Mouse (Mus musculus) stomach, embryonic 14.5 days (tissue): ENCODE measurements around the gene Nfe2. TPM values are rescaled to one million over a fixed set of nuclear protein-coding genes. Genes with fewer than 3 reads are reported as not detected.
A peak's percentile ranks its signal among the peaks of the same experiment; 100 is the strongest.
"Not testable (repeated sequence)": the region's sequence is repeated elsewhere in the genome, so short reads cannot be mapped to it uniquely, and the experiment has no call there.

ENCODE experiments used
- ATAC-seq: fragments of 200-750 bp; cut with Nextera tagmentation; 2 replicates; pipeline ENCODE4 v1.8.0; 2017; ENCODE audit warnings: low read depth, moderate TSS enrichment; ENCODE audit not compliant: insufficient number of reproducible peaks, insufficient read depth, low FRiP score
- H3K27ac ChIP-seq: fragments of 300-500 bp; sonication (generic); 2 replicates; pipeline ENCODE4 v1.5.1; 2014; ENCODE audit warnings: mild to moderate bottlenecking, low read length, moderate library complexity, mixed read lengths
- H3K27me3 ChIP-seq: fragments of 300-500 bp; sonication (generic); 2 replicates; pipeline ENCODE4 v1.6.1; 2014; ENCODE audit warnings: low read length, control low read depth, mixed read lengths; ENCODE audit not compliant: control insufficient read depth, insufficient read depth
- H3K36me3 ChIP-seq: fragments of 300-500 bp; sonication (generic); 2 replicates; pipeline ENCODE4 v1.6.1; 2014; ENCODE audit warnings: mild to moderate bottlenecking, control low read depth, low read length, moderate library complexity, mixed read lengths; ENCODE audit not compliant: control insufficient read depth, insufficient read depth
- H3K4me1 ChIP-seq: fragments of 300-500 bp; sonication (generic); 2 replicates; pipeline ENCODE4 v1.6.1; 2014; ENCODE audit warnings: low read length, control low read depth, mixed read lengths; ENCODE audit not compliant: control insufficient read depth, insufficient read depth
- H3K4me2 ChIP-seq: fragments of 300-500 bp; sonication (generic); replicated peaks from 2 replicates; pipeline ENCODE4 v1.6.1; 2014; ENCODE audit warnings: low read depth, low read length, control low read depth
- H3K4me3 ChIP-seq: fragments of 300-500 bp; sonication (generic); 2 replicates; pipeline ENCODE4 v1.5.1; 2014; ENCODE audit warnings: low read depth, low read length, control low read depth
- H3K9ac ChIP-seq: fragments of 300-500 bp; sonication (generic); replicated peaks from 2 replicates; pipeline ENCODE4 v1.6.1; 2014; ENCODE audit warnings: low read depth, mild to moderate bottlenecking, control low read depth, low read length, moderate library complexity, mixed read lengths
- H3K9me3 ChIP-seq: fragments of 300-500 bp; sonication (generic); 2 replicates; pipeline ENCODE4 v1.6.1; 2016; ENCODE audit warnings: low read depth, low read length, control low read depth; ENCODE audit not compliant: control insufficient read depth
- WGBS: fragments of 180-500 bp; shearing (Covaris S2); extraction: QIAGEN DNeasy Blood & Tissue Kit; methylation state at CpG from one replicate; pipeline ENCODE4 v1.1.7; 2014; 5-methylcytosine and 5-hydroxymethylcytosine counted together
- polyA plus RNA-seq: library from polyadenylated mRNA; unstranded; fragments of >200 nt; fragmentation: Nextera tagmentation; extraction: Ambion mirVana; gene quantifications from 2 replicates; pipeline ENCODE4 v1.2.1, GENCODE M21; 2014

The Nfe2 gene
- polyA plus RNA-seq, 1 experiment from 2014 or later = 2.0 TPM

GRCm38 (mm10) chr15:103284647-103285046, 26.4 kb upstream of the Nfe2 start:
- Histone ChIP-seq H3K4me3 (no peak overlapping the region), H3K4me2 (no peak overlapping the region), H3K36me3 (peaks cover 8% of the 10 kb centered on the region; the same call in 1 of the 2 replicates), H3K27me3 (no peaks in the 10 kb centered on the region), H3K9ac (no peak overlapping the region), H3K27ac (no peak overlapping the region), H3K9me3 (no peaks in the 10 kb centered on the region), H3K4me1 (peaks cover 17% of the 10 kb centered on the region; the same call in 1 of the 2 replicates)
- 33% methylated on average over 2 of the region's 2 CpGs for WGBS
- ATAC-seq = no peak

GRCm38 (mm10) chr15:103284066-103284465, 25.9 kb upstream of the Nfe2 start:
- 71% methylated on average over 3 of the region's 3 CpGs for WGBS
- peaks cover 17% of the 10 kb centered on the region; the same call in 1 of the 2 replicates for H3K4me1 ChIP-seq
- H3K9ac ChIP-seq = no peak overlapping the region
- no peaks in the 10 kb centered on the region for H3K27me3 ChIP-seq
- no peak overlapping the region for H3K27ac ChIP-seq
- 0 out of 2 replicates have a peak, but pooled peaks cover 4% of the 10 kb centered on the region for H3K36me3 ChIP-seq
- no peak for ATAC-seq
- H3K4me3 ChIP-seq = no peak overlapping the region
- H3K9me3 ChIP-seq = no peaks in the 10 kb centered on the region
- no peak overlapping the region for H3K4me2 ChIP-seq

GRCm38 (mm10) chr15:103281465-103282205, 23.4 kb upstream of the Nfe2 start:
- H3K27me3 ChIP-seq = no peaks in the 10 kb centered on the region
- no peak overlapping the region for H3K4me2 ChIP-seq
- no peak overlapping the region for H3K4me3 ChIP-seq
- no peak overlapping the region; the same call in 1 of the 2 replicates for H3K9ac ChIP-seq
- 87% methylated on average over 3 of the region's 3 CpGs for WGBS
- peak overlapping the region; percentile 29; the same call in 1 of the 2 replicates for H3K27ac ChIP-seq
- H3K36me3 ChIP-seq = no peaks in the 10 kb centered on the region; the same call in 1 of the 2 replicates
- H3K4me1 ChIP-seq = peaks cover 17% of the 10 kb centered on the region; the same call in 1 of the 2 replicates
- no peak for ATAC-seq
- H3K9me3 ChIP-seq = no peaks in the 10 kb centered on the region

GRCm38 (mm10) chr15:103280817-103281464, 22.7 kb upstream of the Nfe2 start:
- Histone ChIP-seq H3K4me2 (no peak overlapping the region), H3K36me3 (no peaks in the 10 kb centered on the region; the same call in 1 of the 2 replicates), H3K4me1 (peaks cover 14% of the 10 kb centered on the region; the same call in 1 of the 2 replicates), H3K27me3 (no peaks in the 10 kb centered on the region), H3K4me3 (no peak overlapping the region), H3K27ac (no peak overlapping the region), H3K9ac (no peak overlapping the region), H3K9me3 (no peaks in the 10 kb centered on the region)
- 0 out of 2 replicates have a peak, but pooled peaks have one; percentile 29 for ATAC-seq
- 55% methylated on average over 3 of the region's 3 CpGs for WGBS

GRCm38 (mm10) chr15:103279750-103280149, 21.5 kb upstream of the Nfe2 start:
- no peak for ATAC-seq
- Histone ChIP-seq H3K4me2 (no peak overlapping the region), H3K4me1 (peaks cover 2% of the 10 kb centered on the region; the same call in 1 of the 2 replicates), H3K9me3 (no peaks in the 10 kb centered on the region), H3K27me3 (no peaks in the 10 kb centered on the region), H3K4me3 (no peak overlapping the region), H3K9ac (no peak overlapping the region), H3K27ac (no peak overlapping the region), H3K36me3 (no peaks in the 10 kb centered on the region; the same call in 1 of the 2 replicates)
- 60% methylated on average over 3 of the region's 3 CpGs for WGBS

GRCm38 (mm10) chr15:103277949-103278348, 19.7 kb upstream of the Nfe2 start:
- H3K27ac ChIP-seq = no peak overlapping the region
- 59% methylated on average over 7 of the region's 7 CpGs for WGBS
- no peak overlapping the region for H3K4me3 ChIP-seq
- no peaks in the 10 kb centered on the region for H3K27me3 ChIP-seq
- H3K9ac ChIP-seq = no peak overlapping the region
- H3K36me3 ChIP-seq = no peaks in the 10 kb centered on the region; the same call in 1 of the 2 replicates
- no peaks in the 10 kb centered on the region for H3K9me3 ChIP-seq
- H3K4me2 ChIP-seq = no peak overlapping the region
- no peak for ATAC-seq
- peaks cover 7% of the 10 kb centered on the region; the same call in 1 of the 2 replicates for H3K4me1 ChIP-seq

- whole genome bisulfite sequencing = 94% methylated on average over 3 of the region's 3 CpGs
- not testable (repeated sequence) for H3K27me3 ChIP-seq, H3K27ac ChIP-seq, H3K4me3 ChIP-seq, H3K4me1 ChIP-seq, H3K36me3 ChIP-seq, H3K9ac ChIP-seq, ATAC-seq, H3K4me2 ChIP-seq, H3K9me3 ChIP-seq
Measured at GRCm38 (mm10) chr15:103275943-103276342, 17.7 kb upstream of the Nfe2 start.

- ATAC-seq = peak; percentile 99
- Histone ChIP-seq H3K9ac (peak within 1 kb of the TSS; percentile 81), H3K27me3 (no peaks in the 10 kb centered on the region), H3K27ac (0 out of 2 replicates have a peak within 1 kb of the TSS, but pooled peaks have one; percentile 23), H3K9me3 (no peaks in the 10 kb centered on the region), H3K4me3 (peak within 1 kb of the TSS; percentile 77), H3K4me1 (peaks cover 7% of the 10 kb centered on the region; the same call in 1 of the 2 replicates), H3K36me3 (no peaks in the 10 kb centered on the region; the same call in 1 of the 2 replicates), H3K4me2 (peak within 1 kb of the TSS; percentile 64)
- under 1% methylated on average over 38 of the region's 38 CpGs for WGBS
Measured at GRCm38 (mm10) chr15:103272419-103273279, 14.4 kb upstream of the Nfe2 start, which contains the start of gene Copz1. TSS of gene Copz1 (plus strand) at chr15:103272714.
